Mouse (Mus musculus) cerebellum, adult 2 months (tissue): ENCODE measurements around the gene Trib2.

Source experiments
- CTCF ChIP-seq: fragments of 200-500 bp; IDR thresholded peaks from 2 replicates; pipeline ENCODE4 v1.5.1; 2011; ENCODE audit warnings: low read depth, mild to moderate bottlenecking, control low read depth, low read length, moderate library complexity, borderline replicate concordance; ENCODE audit not compliant: insufficient read depth
- POLR2A ChIP-seq: fragments of 200-500 bp; IDR thresholded peaks from 2 replicates; pipeline ENCODE4 v1.6.1; 2011; ENCODE audit warnings: low read length, control low read depth, borderline replicate concordance; ENCODE audit not compliant: insufficient read depth

DNA sequence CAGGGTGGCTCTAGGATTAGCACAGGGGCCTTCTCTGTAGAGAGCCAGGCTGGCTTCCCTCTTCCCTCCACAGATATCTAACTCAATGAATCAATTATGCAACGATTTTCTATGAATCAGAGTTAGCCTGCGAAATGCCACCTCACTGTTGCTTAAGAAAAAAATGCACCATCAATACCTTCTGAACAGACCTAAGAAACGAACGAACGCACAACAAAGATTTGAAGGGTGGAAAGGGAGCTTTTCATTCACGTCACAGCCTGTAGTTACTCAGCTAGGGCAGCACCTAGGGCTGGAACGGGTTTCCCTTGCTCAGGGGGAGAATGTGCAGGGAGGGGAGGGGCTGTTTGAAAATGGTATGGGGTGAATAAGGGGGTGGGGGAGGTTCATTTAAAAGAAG is 5.8 kb downstream of the Trib2 start:
- TF ChIP-seq POLR2A (no peak), CTCF (no peak)
